In the genomic region with DNA sequence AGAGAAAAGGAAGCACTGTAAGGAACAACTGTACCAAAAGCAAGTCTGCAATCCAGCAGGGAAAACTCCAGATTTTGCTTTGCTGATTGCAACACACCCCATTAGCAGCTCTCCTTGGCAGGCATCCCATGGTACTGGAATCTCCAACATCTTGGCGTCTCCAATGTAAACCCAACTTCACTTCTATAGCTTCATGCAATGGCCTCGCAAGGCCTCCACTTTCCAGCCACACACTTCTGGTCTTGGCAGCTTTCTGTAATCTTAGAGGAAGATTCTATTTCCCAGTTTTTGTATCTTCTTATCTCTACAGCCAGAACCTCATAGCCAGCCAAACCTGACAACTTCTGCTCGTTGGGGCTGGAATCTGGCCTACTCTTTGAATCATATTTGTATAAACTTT, we compare ENCODE assay signal across 12 mouse cellular contexts. TPM values are rescaled to one million over a fixed set of nuclear protein-coding genes. Genes with fewer than 3 reads are reported as not detected.
A peak's percentile ranks its signal among the peaks of the same experiment; 100 is the strongest.
DNase-seq lines count a peak whose midpoint lies in the region; ATAC-seq and TF ChIP-seq lines count a peak whose summit lies in the region.
"Had no signal": no experiment of that assay in that cellular context is flagged by ENCODE, and none has a peak within 500 bp of the region (broad histone marks: within the 10 kb centered on the region; RNA-seq: fewer than 3 reads in every experiment).

No protein-coding gene starts in this region.

- H3K9ac ChIP-seq in limb, embryonic 14.5 days (ENCODE audit: low read depth, low read length, severe bottlenecking), result no peak overlapping the region
- H3K9ac ChIP-seq: embryonic facial prominence, embryonic 12.5 days; kidney, embryonic 15.5 days had no signal

- TF ChIP-seq POLR2A in limb, embryonic 14.5 days (IDR thresholded peaks at IDR 0.05; ENCODE audit: borderline replicate concordance, extremely low read depth, insufficient read depth, insufficient read length), result no peak

- no peaks in the 10 kb centered on the region for H3K27me3 ChIP-seq in limb, embryonic 14.5 days (ENCODE audit: control insufficient read depth, insufficient read depth, low read length)
- no peaks in the 10 kb centered on the region for H3K27me3 ChIP-seq in limb, embryonic 10.5 days (ENCODE audit: low read depth, poor library complexity, severe bottlenecking)
- H3K27me3 ChIP-seq: embryonic facial prominence, embryonic 12.5 days; kidney, embryonic 15.5 days had no signal

- no peak overlapping the region for H3K27ac ChIP-seq in limb, embryonic 14.5 days (replicated peaks; ENCODE audit: low read depth, low read length)
- no peak overlapping the region for H3K27ac ChIP-seq in limb, embryonic 10.5 days
- H3K27ac ChIP-seq: embryonic facial prominence, embryonic 12.5 days; kidney, embryonic 15.5 days; left cerebral cortex, adult 2 months; macrophage had no signal

- H3K4me1 ChIP-seq in limb, embryonic 14.5 days (ENCODE audit: control insufficient read depth, insufficient read depth, low read length), result no peaks in the 10 kb centered on the region
- H3K4me1 ChIP-seq in limb, embryonic 10.5 days, result no peaks in the 10 kb centered on the region
- H3K4me1 ChIP-seq: embryonic facial prominence, embryonic 12.5 days; kidney, embryonic 15.5 days had no signal

- 87% methylated on average over 3 of the region's 3 CpGs for WGBS in limb, embryonic 14.5 days
- WGBS in limb, embryonic 10.5 days, result 89% methylated on average over 3 of the region's 3 CpGs

- ATAC-seq in limb, embryonic 14.5 days (ENCODE audit: low FRiP score, low read depth), result no peak
- no peak for ATAC-seq in megakaryocyte progenitor cell, adult 5-6 weeks (replicated peaks; ENCODE audit: poor library complexity)

- no peak overlapping the region for H3K4me2 ChIP-seq in limb, embryonic 14.5 days (replicated peaks; ENCODE audit: low read depth, low read length, severe bottlenecking)
- H3K4me2 ChIP-seq: embryonic facial prominence, embryonic 12.5 days; kidney, embryonic 15.5 days had no signal

- intact Hi-C loops in heart, postnatal 10 days (cut with DNase I), result no loop called here

- peak; percentile 57 for DNase-seq in limb, embryonic 14.5 days (ENCODE audit: low spot score)
- no peak for DNase-seq in limb, embryonic 10.5 days (ENCODE audit: low spot score)
- DNase-seq in adrenal gland, postnatal 36 days, result peak; percentile 13 to 33
- peak; percentile 14 to 34 for DNase-seq in heart, postnatal 10 days
- DNase-seq in lung, postnatal 4 days, result peak; percentile 67 to 75
- DNase-seq in cerebellum, postnatal 25 days, result no peak

- H3K36me3 ChIP-seq in limb, embryonic 14.5 days (ENCODE audit: control insufficient read depth, insufficient read depth, low read length), result no peaks in the 10 kb centered on the region
- no peaks in the 10 kb centered on the region; the same call in 1 of the 2 replicates for H3K36me3 ChIP-seq in limb, embryonic 10.5 days
- H3K36me3 ChIP-seq: embryonic facial prominence, embryonic 12.5 days had no signal

- H3K9me3 ChIP-seq in limb, embryonic 14.5 days (ENCODE audit: control insufficient read depth, low read length), result no peaks in the 10 kb centered on the region
- H3K9me3 ChIP-seq in limb, embryonic 10.5 days (replicated peaks), result no peaks in the 10 kb centered on the region
- H3K9me3 ChIP-seq: embryonic facial prominence, embryonic 12.5 days; kidney, embryonic 15.5 days had no signal

- H3K4me3 ChIP-seq in limb, embryonic 14.5 days (replicated peaks; ENCODE audit: low read length), result no peak overlapping the region
- H3K4me3 ChIP-seq in limb, embryonic 10.5 days, result no peak overlapping the region
- H3K4me3 ChIP-seq: embryonic facial prominence, embryonic 12.5 days; kidney, embryonic 15.5 days; left cerebral cortex, adult 2 months had no signal

RNA-seq across cellular contexts. Expression of a gene that starts 22.2 kb away (rescaled TPM):
- polyA plus RNA-seq in limb, embryonic 14.5 days (2012; rRNA removed), result not detected in 2 replicates
- not detected in 2 replicates for polyA plus RNA-seq in limb, embryonic 14.5 days (2014; fragmentation: Nextera tagmentation; extraction: Ambion mirVana)
- not detected in 2 replicates for polyA plus RNA-seq in limb, embryonic 10.5 days (2016; fragmentation: Nextera tagmentation; extraction: Ambion mirVana)
- total RNA-seq in adrenal gland, postnatal 36 days (2021), result not detected
- not detected for total RNA-seq in heart, postnatal 10 days (2021)
- not detected in 2 replicates for total RNA-seq in megakaryocyte progenitor cell, adult 5-6 weeks (2015)
- total RNA-seq in megakaryocyte progenitor cell, adult 5-6 weeks (2017), result not detected in 2 replicates
- total RNA-seq: gastrocnemius, postnatal 4 days; left cerebral cortex, adult 2 months had no signal
- polyA plus RNA-seq: embryonic facial prominence, embryonic 12.5 days; macrophage had no signal

RNA-seq across cellular contexts. Expression of a gene that starts 32.2 kb away (rescaled TPM):
- 7.4 and 7.9 TPM in 2 replicates for polyA plus RNA-seq in limb, embryonic 14.5 days (2012; rRNA removed)
- 19.1 and 22.1 TPM in 2 replicates for polyA plus RNA-seq in limb, embryonic 14.5 days (2014; fragmentation: Nextera tagmentation; extraction: Ambion mirVana)
- polyA plus RNA-seq in limb, embryonic 10.5 days (2016; fragmentation: Nextera tagmentation; extraction: Ambion mirVana), result 17.0 and 23.1 TPM in 2 replicates
- 10 to 100 TPM; 23.4 to 23.7 TPM for total RNA-seq in adrenal gland, postnatal 36 days (2021)
- total RNA-seq in heart, postnatal 10 days (2021), result 10 to 100 TPM; 16.0 to 16.5 TPM
- total RNA-seq in megakaryocyte progenitor cell, adult 5-6 weeks (2015), result 15.8 and 16.2 TPM in 2 replicates
- 16.4 and 17.8 TPM in 2 replicates for total RNA-seq in megakaryocyte progenitor cell, adult 5-6 weeks (2017)

RNA-seq across cellular contexts. Expression of a gene that starts 32.4 kb away (rescaled TPM):
- polyA plus RNA-seq in limb, embryonic 14.5 days (2012; rRNA removed), result 47.8 and 90.4 TPM in 2 replicates
- 85.0 and 89.1 TPM in 2 replicates for polyA plus RNA-seq in limb, embryonic 14.5 days (2014; fragmentation: Nextera tagmentation; extraction: Ambion mirVana)
- polyA plus RNA-seq in limb, embryonic 10.5 days (2016; fragmentation: Nextera tagmentation; extraction: Ambion mirVana), result 75.8 and 83.1 TPM in 2 replicates
- total RNA-seq in adrenal gland, postnatal 36 days (2021), result 10 to 100 TPM; 52.4 to 55.6 TPM
- 10 to 100 TPM; 45.8 to 49.6 TPM for total RNA-seq in heart, postnatal 10 days (2021)
- 92.8 and 103 TPM in 2 replicates for total RNA-seq in megakaryocyte progenitor cell, adult 5-6 weeks (2015)
- total RNA-seq in megakaryocyte progenitor cell, adult 5-6 weeks (2017), result 110 and 121 TPM in 2 replicates

Comparison
In these comparisons a context has a peak if more than half of its experiments do, and no peak if none do; other contexts are left out.
1. DNase-seq: peak in limb, embryonic 14.5 days (single experiment), adrenal gland, postnatal 36 days (2 of 2), heart, postnatal 10 days (2 of 2) and lung, postnatal 4 days (2 of 2); none in limb, embryonic 10.5 days (single experiment) and cerebellum, postnatal 25 days (0 of 2).